Comparison of ENCODE assay signal across 16 mouse cellular contexts in the genomic region with DNA sequence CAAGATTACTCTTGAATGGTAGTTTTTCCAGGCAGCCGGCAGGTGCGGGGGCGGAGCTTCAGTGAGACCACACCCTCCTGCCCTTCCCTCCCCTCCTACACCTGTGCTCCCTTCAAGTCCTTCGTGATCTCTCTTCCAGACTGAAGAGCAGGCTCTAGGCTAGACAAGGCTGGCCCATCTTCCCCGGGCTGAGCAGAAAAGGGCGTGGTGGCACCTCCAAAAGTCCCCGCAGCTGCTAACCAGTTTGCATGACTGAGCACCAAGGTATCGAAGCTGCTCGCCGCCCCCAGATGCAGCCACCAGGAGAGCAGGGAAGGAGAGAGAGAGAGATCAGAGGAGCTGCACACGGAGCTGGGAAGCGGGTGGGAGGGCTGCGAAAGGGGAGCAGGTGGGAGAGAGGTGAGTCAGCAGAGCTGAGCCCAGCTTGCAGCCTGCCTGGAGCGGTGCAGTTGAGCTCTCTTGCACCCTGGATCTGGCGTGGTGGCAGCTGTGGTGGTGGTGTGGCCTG. TPM values are rescaled to one million over a fixed set of nuclear protein-coding genes. Genes with fewer than 3 reads are reported as not detected.
DNase-seq lines count a peak whose midpoint lies in the region; ATAC-seq and TF ChIP-seq lines count a peak whose summit lies in the region.
"Had no signal": no experiment of that assay in that cellular context is flagged by ENCODE, and none has a peak within 500 bp of the region (broad histone marks: within the 10 kb centered on the region; RNA-seq: fewer than 3 reads in every experiment).

No protein-coding gene starts in this region.

- 9% methylated on average over 15 of the region's 15 CpGs for WGBS in embryonic facial prominence, embryonic 14.5 days

- H3K4me3 ChIP-seq in ES-E14 (ENCODE audit: insufficient read depth in 1 of 2, low read depth in 1 of 2, low read length in 2 of 2, poor library complexity in 1 of 2, severe bottlenecking in 1 of 2) = peak overlapping the region; percentile 2 to 51; a peak in 3 of 4 replicates
- no peak overlapping the region for H3K4me3 ChIP-seq in embryonic facial prominence, embryonic 14.5 days (ENCODE audit: low read depth, low read length)
- H3K4me3 ChIP-seq: embryonic facial prominence, embryonic 15.5 days had no signal

- H3K4me1 ChIP-seq in ES-E14 (ENCODE audit: control insufficient read depth in 2 of 2, insufficient read depth in 2 of 2, low read length in 2 of 2, poor library complexity in 1 of 2) = peaks cover 0 to 7% of the 10 kb centered on the region in 2 experiments; a peak in 1 of 4 replicates
- H3K4me1 ChIP-seq in embryonic facial prominence, embryonic 14.5 days (ENCODE audit: control insufficient read depth, insufficient read depth, low read length) = no peaks in the 10 kb centered on the region
- H3K4me1 ChIP-seq: embryonic facial prominence, embryonic 15.5 days had no signal

- peak; percentile 30; the same call in 1 of the 2 replicates for ATAC-seq in embryonic facial prominence, embryonic 14.5 days (ENCODE audit: low read depth)

- H3K27me3 ChIP-seq in embryonic facial prominence, embryonic 14.5 days (replicated peaks; ENCODE audit: control insufficient read depth, insufficient read depth, low read length) = peaks cover 4% of the 10 kb centered on the region

- H3K9me3 ChIP-seq in ES-E14 (ENCODE audit: control insufficient read depth, insufficient read depth, low read depth, low read length) = no peaks in the 10 kb centered on the region
- no peaks in the 10 kb centered on the region for H3K9me3 ChIP-seq in embryonic facial prominence, embryonic 14.5 days (ENCODE audit: control insufficient read depth, low read length)
- H3K9me3 ChIP-seq: embryonic facial prominence, embryonic 15.5 days had no signal

- no peak overlapping the region for H3K27ac ChIP-seq in ES-E14 (ENCODE audit: insufficient read depth, low read depth, low read length, poor library complexity, severe bottlenecking)
- no peak overlapping the region for H3K27ac ChIP-seq in embryonic facial prominence, embryonic 14.5 days (replicated peaks; ENCODE audit: low read depth, low read length)
- H3K27ac ChIP-seq: embryonic facial prominence, embryonic 15.5 days; liver, embryonic 14.5 days had no signal

- no peaks in the 10 kb centered on the region; the same call in 1 of the 2 replicates for H3K36me3 ChIP-seq in ES-E14 (ENCODE audit: control insufficient read depth, insufficient read depth, low read length, poor library complexity, severe bottlenecking)
- no peaks in the 10 kb centered on the region for H3K36me3 ChIP-seq in embryonic facial prominence, embryonic 14.5 days (ENCODE audit: control insufficient read depth, insufficient read depth, low read length)
- H3K36me3 ChIP-seq: embryonic facial prominence, embryonic 15.5 days had no signal

- H3K4me2 ChIP-seq in embryonic facial prominence, embryonic 14.5 days (ENCODE audit: low read depth, low read length) = 0 out of 2 replicates have a peak overlapping the region, but pooled peaks have one; percentile 18
- H3K4me2 ChIP-seq: embryonic facial prominence, embryonic 15.5 days had no signal

- H3K9ac ChIP-seq in ES-E14 (ENCODE audit: insufficient read depth, low read depth, low read length, poor library complexity, severe bottlenecking) = no peak overlapping the region
- no peak overlapping the region for H3K9ac ChIP-seq in embryonic facial prominence, embryonic 14.5 days (ENCODE audit: low read depth, low read length)
- H3K9ac ChIP-seq: embryonic facial prominence, embryonic 15.5 days; liver, embryonic 14.5 days had no signal

- in situ Hi-C loops in ES-E14 (cut with MboI; ENCODE audit: low sequenced_read_pairs in 2 of 2, unreplicated experiment in 2 of 2) = no loop called here

- peak; percentile 56 for DNase-seq in layer of hippocampus, adult 11-12 months (ENCODE audit: low spot score)
- DNase-seq in layer of hippocampus, postnatal 36 days = no peak
- DNase-seq in ES-E14 (ENCODE audit: low read depth, low spot score) (no peak), adipocyte (ENCODE audit: low spot score) (no peak)
- peak; percentile 38 for DNase-seq in embryonic facial prominence, embryonic 14.5 days (ENCODE audit: low spot score)
- peak; percentile 28 for DNase-seq in lung, postnatal 36 days
- DNase-seq in spleen, adult 18-20 months = no peak
- DNase-seq in urinary bladder, adult 2 months (ENCODE audit: low spot score) = no peak
- DNase-seq: adrenal gland, postnatal 10 days; cerebellum, adult 8-10 months; gastrocnemius, postnatal 10 days; heart, postnatal 36 days had no signal

TF ChIP-seq in ES-E14, 5 proteins besides CTCF, POLR2A, EP300 and RAD21:
- no peak for TF ChIP-seq ZNF384 (IDR thresholded peaks at IDR 0.05; ENCODE audit: low read depth, low read length)
- TF ChIP-seq MAFK (IDR thresholded peaks at IDR 0.05; ENCODE audit: insufficient read depth, low read depth, low read length) = peak; percentile 54; the same call in 1 of the 2 replicates

RNA-seq across cellular contexts. Expression of a gene that starts 23.8 kb away (rescaled TPM):
- total RNA-seq in layer of hippocampus, postnatal 36 days (2021) = 10 to 100 TPM; 69.5 to 75.8 TPM
- 3.2 and 5.8 TPM in 2 replicates for total RNA-seq in ES-E14 (2012; rRNA removed)
- polyA plus RNA-seq in embryonic facial prominence, embryonic 14.5 days (2014; fragmentation: Nextera tagmentation; extraction: Ambion mirVana) = 0.07 and 0.09 TPM in 2 replicates
- polyA plus RNA-seq in urinary bladder, adult 2 months (2012; rRNA removed) = 0.04 and 0.07 TPM in 2 replicates
- total RNA-seq: MEL; monocyte, adult 5-6 weeks had no signal
- polyA plus RNA-seq: liver, embryonic 14.5 days had no signal

RNA-seq across cellular contexts. Expression of a gene that starts 25.9 kb away (rescaled TPM):
- total RNA-seq in layer of hippocampus, postnatal 36 days (2021) = 100 to 1,000 TPM; 111 to 120 TPM
- total RNA-seq in ES-E14 (2012; rRNA removed) = 72.8 and 82.0 TPM in 2 replicates
- polyA plus RNA-seq in embryonic facial prominence, embryonic 14.5 days (2014; fragmentation: Nextera tagmentation; extraction: Ambion mirVana) = 75.3 and 76.3 TPM in 2 replicates
- polyA plus RNA-seq in urinary bladder, adult 2 months (2012; rRNA removed) = 76.7 and 90.3 TPM in 2 replicates

RNA-seq across cellular contexts. Expression of a gene that starts 35.0 kb away (rescaled TPM):
- total RNA-seq in layer of hippocampus, postnatal 36 days (2021) = under 1 TPM in 1 of 2 experiments, not detected in 1; 0.32 TPM
- total RNA-seq in ES-E14 (2012; rRNA removed) = 16.2 and 25.6 TPM in 2 replicates
- polyA plus RNA-seq in embryonic facial prominence, embryonic 14.5 days (2014; fragmentation: Nextera tagmentation; extraction: Ambion mirVana) = 149 and 157 TPM in 2 replicates
- 48.5 and 54.9 TPM in 2 replicates for polyA plus RNA-seq in urinary bladder, adult 2 months (2012; rRNA removed)
- total RNA-seq: monocyte, adult 5-6 weeks had no signal

Comparison
In these comparisons a context has a peak if more than half of its experiments do, and no peak if none do; other contexts are left out.
1. DNase-seq: peak in layer of hippocampus, adult 11-12 months (single experiment), embryonic facial prominence, embryonic 14.5 days (single experiment) and lung, postnatal 36 days (single experiment); none in layer of hippocampus, postnatal 36 days (0 of 2), ES-E14 (single experiment), spleen, adult 18-20 months (0 of 2), adipocyte (single experiment) and urinary bladder, adult 2 months (single experiment).
2. RNA of a gene that starts 23.8 kb away (total RNA-seq): 69.5 to 75.8 TPM in layer of hippocampus, postnatal 36 days; 3.2 to 5.8 TPM in ES-E14; every median in the first group is over 10 times any median in the second.
3. RNA of a gene that starts 35.0 kb away (total RNA-seq): 16.2 to 25.6 TPM in ES-E14; 0.32 TPM in layer of hippocampus, postnatal 36 days; every median in the first group is over 10 times any median in the second.